Mouse (Mus musculus): ENCODE measurements around the gene Tceanc2.
"Not testable (repeated sequence)": the region's sequence is repeated elsewhere in the genome, so short reads cannot be mapped to it uniquely, and the experiment has no call there.

Tceanc2 gene

DNA sequence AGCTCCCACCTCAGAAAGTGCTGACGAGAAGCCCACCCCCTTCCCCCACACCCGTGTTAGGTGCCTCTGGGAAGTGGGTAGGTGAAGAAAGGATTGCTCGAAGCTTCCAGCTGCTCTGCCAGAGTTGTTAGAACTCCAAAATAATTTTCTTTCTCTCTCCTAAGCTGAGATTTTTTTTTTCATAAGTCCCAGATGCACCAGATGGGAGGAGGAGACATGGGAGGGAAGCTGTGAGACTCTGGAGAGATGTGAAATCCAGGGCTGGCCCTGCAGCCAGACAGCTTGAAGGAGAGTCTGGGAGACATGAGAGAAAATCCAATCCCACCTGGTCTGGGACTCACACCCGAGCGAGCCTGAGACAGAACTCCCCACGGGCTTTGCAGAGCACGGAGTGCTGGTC, 54.5 kb downstream of the Tceanc2 start:
- no peak for DNase-seq

DNA sequence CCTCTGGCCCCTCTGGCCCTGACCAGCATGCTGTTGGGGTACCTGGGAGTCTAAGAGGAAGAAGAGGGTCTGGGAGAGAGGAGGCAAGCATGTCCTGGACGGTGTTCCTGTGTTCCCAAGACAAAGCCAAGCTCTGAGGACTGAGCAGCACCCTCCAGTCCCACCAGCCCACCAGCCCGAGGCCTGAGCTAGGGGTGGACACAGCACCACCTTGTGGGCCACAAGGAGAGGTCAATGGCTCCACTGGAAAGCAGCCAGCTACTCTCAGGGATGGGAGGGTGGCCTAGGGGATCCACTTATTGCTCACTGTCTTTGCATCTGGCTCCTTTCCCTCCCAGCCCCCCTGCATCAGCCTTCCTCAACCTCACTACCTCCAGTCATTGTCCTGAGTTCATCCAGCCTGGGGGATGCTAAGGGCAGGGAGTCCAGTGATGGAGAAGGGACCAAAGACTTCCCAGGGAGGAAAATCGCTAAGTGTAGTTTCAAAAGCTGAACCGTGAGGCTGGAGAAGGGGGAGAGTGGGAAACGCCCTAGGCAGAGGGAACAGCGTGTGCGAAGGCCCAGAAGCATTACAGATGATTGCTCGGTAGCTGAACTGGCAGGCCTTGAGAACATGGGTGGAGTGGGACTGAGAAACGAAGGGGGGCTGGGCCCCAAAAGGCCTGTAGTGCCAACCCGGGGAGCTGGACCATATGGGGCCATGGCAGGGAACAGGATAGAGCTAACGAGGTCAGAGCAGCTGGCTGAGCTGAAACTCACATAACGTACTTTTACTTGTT, 57.6 kb downstream of the Tceanc2 start:
- DNase-seq: peak; percentile 44

- no peak for DNase-seq
Measured at GRCm38 (mm10) chr4:107120676-107121075, 58.2 kb downstream of the Tceanc2 start.

DNA sequence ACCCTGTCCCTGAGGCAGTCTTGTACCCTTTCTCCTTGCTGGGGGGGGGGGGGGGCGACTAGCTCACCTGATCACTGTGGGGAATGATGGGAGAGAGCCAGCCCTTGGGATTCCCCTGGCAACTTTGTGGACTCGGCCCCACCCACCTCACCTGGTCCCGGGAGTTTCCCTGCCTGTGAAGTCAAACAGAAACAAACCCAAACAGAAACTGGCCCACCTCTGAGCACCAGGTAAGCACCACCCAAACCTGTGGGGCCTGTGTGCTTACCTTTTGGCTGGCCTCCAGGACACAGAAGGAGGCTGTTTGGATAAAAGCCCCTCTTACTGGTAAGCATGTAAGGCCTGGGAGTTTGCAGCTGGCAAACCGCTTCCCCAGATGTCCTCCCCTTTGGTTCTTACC, 59.9 kb downstream of the Tceanc2 start:
- no peak for DNase-seq

- no peak for DNase-seq
Measured at GRCm38 (mm10) chr4:107117741-107118385, 61.1 kb downstream of the Tceanc2 start.

DNA sequence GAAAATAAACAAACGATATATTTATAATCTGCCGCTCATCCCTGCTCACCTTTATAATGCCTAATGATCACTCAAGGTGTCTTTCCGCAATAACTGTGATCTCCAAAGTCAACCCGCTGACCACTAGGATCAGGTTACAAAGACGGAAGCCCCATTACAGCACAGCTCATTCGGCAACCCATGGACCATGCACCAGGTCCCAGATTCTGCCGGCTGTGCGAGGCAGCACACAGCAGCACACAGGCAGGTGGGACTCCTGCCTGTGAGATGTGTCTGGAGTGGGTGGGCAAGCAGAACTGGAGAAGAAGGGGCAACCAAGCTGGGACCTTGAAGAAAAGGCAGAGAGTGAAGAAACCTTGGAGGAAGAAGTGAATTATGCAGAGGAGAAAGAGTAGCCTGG, 64.6 kb downstream of the Tceanc2 start:
- no peak for DNase-seq

DNA sequence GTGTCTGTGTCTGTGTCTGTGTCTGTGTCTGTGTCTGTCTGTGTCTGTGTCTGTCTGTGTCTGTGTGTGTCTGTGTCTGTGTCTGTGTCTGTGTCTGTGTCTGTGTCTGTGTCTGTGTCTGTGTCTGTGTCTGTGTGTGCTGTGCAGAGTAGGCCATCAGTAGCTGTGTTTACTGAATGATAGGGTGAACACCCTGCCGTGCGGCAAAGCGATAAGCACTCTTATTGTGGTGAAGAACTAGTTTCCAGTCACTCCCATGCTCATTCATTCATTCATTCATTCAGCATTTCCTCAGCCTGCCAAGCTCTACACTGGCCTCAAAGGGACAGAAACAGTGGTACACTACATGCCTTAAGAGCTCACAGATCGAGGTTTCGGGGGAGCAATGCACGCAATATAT, 69.7 kb downstream of the Tceanc2 start:
- DNase-seq: not testable (repeated sequence)

DNA sequence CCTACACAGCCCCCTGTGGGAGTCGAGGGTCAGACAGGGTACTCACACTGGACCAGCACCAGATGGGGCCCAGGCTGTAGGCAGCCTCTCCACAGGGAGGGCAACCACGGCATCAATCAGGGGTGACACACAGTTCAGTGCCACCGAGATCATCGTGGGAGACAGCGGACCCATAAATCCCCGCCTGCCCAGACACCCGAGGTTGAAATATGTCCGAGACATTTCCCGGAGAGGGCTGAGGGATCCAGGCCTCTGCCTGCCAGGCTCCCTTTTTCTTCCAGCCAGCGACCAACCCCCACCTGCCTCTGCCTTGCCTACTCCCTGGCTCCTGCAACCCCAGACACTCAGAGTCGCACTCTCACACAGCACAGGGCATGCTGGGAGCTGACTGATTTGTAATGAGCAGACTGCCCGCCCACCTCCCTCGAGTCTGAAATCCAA, 70.6 kb downstream of the Tceanc2 start:
- DNase-seq: no peak

DNA sequence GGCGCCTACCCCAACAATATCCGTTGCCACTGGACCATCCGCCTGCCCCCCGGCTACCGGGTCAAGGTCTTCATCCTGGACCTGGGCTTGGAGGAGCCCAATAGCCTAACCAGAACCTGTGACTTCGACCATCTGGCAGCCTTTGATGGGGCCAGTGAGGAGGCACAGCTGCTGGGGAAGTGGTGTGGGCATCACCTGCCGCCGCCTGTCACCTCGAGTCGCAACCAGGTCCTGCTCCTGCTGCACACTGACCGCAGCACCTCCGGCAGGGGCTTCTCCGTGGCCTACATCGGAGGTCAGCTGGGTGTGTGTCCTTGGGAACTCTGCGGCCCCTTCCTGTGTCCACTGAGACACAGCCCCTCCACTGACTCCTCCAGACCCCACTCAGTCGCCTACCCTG, 72.1 kb downstream of the Tceanc2 start:
- no peak for DNase-seq

DNA sequence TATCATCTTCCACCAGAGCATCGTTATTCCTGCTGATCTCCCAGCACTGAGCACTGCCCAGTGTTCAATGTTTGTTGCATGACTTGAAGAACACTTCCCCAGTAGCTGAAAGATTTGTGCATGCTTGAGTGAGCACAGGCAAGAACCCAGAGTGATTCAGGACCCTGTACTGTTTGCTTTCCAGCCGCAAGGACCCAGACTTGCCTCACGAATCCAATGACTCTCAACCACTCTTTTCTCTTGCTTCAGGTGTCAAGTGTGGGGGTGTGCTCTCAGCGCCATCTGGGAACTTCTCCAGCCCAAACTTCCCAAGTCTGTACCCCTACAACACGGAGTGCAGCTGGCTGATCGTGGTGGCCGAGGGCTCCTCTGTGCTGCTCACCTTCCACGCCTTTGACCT, 76.7 kb downstream of the Tceanc2 start:
- no peak for DNase-seq

- no peak for DNase-seq
Measured at GRCm38 (mm10) chr4:107098791-107099525, 80.0 kb downstream of the Tceanc2 start.

DNA sequence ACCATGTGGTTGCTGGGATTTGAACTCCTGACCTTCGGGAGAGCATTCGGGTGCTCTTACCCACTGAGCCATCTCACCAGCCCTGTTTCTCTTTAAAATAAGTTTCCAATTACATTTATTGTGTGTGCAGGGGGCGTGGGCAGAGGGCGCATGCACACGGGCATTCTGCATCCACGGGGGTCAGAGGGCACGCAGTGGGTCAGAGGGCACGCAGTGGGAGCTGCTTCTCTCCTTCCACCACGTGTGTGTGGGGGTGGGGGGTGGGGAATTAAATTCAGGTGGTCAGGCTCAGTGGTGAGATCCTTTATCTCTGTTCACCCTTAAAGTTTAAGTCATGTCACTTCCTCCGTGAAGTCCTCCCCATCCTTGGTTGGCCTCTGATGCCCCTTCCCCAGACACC, 80.5 kb downstream of the Tceanc2 start:
- DNase-seq: no peak

- DNase-seq: no peak
Measured at GRCm38 (mm10) chr4:107097871-107098270, 81.0 kb downstream of the Tceanc2 start.

GRCm38 (mm10) chr4:107096841-107097373, 82.0 kb downstream of the Tceanc2 start, which contains the start of gene Cdcp2:
TSS of gene Cdcp2 (plus strand) at chr4:107096891.
- no peak for DNase-seq

- DNase-seq: no peak
Measured at GRCm38 (mm10) chr4:107096043-107096442, 82.9 kb downstream of the Tceanc2 start.

DNA sequence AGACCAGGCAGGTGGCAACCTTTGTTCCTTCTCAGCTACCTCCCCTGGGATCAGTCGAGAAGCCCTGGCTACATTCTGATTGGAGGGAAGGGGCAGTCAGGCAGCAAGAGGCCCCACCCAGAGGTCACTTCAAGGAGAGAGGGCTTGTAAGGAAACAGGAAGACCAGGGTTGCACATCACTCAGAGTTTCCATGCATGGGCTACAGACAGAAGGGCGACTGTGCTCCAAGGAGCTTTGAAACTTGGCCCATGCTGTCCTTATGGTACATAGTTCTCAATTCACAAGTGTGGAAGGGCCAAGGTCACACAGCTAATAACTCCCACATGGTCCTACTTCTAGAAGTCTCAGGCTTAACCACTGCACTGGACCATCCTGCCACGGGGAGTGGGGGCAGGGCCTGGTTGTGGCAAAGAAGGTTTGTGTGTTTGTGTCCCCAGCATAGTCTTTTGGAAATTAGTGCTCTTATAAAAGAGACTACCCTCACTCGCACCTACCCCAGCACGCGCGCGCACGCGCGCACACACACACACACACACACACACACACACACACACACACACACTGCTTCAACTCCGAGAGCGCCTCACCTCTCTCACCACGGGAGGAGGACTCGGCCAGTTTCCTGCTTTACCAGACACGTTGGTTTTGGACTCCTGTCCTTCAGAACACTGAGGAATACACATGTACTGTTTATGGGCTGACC, 84.3 kb downstream of the Tceanc2 start:
- DNase-seq: no peak

DNA sequence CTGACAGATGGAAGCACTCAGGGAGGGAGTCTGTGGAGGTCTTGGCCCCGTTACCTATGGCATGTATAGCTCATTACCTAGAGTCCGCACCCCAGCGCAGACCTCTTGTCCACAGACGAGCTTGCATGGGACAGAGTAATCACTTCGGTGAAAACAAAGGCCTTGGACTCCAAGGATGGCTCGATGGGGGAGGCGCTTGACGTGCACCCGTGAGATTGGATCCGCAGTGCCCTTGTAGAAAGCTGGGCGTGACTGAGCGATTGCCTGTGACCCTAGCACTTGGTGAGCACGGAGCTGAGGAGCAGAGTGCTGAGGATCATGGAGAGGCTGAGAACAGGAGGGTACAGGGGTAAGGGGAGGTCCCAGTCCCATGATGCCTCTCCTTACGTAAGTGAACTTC, 87.2 kb downstream of the Tceanc2 start:
- DNase-seq: no peak

DNA sequence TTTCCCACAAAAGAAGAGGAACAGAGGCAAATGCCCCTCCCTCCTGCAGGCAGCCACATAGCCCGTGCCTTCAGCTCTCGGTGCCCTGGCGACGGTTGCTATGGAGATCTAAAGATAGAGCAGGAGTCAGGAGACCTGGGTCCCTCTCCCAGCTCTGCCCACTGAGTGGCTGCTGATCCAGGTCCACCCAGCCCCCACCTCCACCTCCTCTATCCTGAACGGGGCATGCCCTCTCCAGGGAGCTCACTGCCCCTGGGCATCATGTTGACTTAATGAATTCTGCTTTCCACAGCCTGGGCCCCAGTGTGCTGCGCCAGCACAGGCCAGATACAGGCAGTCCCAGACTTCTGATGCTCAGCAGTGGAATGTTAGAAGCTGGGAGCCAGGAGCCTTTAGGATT, 94.1 kb downstream of the Tceanc2 start:
- DNase-seq: peak; percentile 71

- peak; percentile 19 for DNase-seq
Measured at GRCm38 (mm10) chr4:107084343-107084742, 94.6 kb downstream of the Tceanc2 start.
